Mouse (Mus musculus) megakaryocyte progenitor cell, adult 5-6 weeks (primary cell): ENCODE data around the gene Zfp697. TPM values are rescaled to one million over a fixed set of nuclear protein-coding genes. Genes with fewer than 3 reads are reported as not detected.
"Not testable (repeated sequence)": the region's sequence is repeated elsewhere in the genome, so short reads cannot be mapped to it uniquely, and the experiment has no call there.

Experiments
- ATAC-seq: replicated peaks from 2 replicates; pipeline ENCODE4 v1.8.0; 2016; ENCODE audit warnings: mild to moderate bottlenecking, moderate TSS enrichment, inconsistent platforms; ENCODE audit not compliant: poor library complexity
- total RNA-seq, 2 experiments: library from RNA; stranded (forward) in 1 of 2; stranded (reverse) in 1 of 2; fragments of 157-497, 149-512 nt in 1 of 2; fragments of 200-1000 nt in 1 of 2; gene quantifications; 2 replicates each; pipeline versions ENCODE4 v1.2.3 to v1.2.4; 2015 to 2017

Zfp697 gene
- total RNA-seq, 2 experiments from 2014 or later, result 0.54 to 1.2 TPM

DNA sequence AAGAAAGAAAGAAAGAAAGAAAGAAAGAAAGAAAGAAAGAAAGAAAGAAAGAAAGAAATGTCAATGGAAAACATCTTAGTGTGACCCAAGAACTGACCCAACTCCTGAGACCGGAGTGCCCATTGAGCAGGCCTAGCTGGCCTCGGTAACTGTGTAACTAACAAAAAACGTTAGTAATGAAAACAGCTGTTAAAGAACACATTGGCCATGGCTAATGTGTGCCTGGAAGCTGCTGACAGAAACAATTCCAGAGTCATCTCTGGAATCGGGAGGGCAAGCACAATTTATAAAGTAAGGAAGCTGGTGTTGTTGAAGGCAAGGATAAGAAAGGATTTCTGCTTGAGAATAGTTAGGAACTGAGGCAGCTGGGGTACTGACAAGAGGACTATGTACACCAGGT is 14.0 kb upstream of the Zfp697 start:
- ATAC-seq, result no peak

DNA sequence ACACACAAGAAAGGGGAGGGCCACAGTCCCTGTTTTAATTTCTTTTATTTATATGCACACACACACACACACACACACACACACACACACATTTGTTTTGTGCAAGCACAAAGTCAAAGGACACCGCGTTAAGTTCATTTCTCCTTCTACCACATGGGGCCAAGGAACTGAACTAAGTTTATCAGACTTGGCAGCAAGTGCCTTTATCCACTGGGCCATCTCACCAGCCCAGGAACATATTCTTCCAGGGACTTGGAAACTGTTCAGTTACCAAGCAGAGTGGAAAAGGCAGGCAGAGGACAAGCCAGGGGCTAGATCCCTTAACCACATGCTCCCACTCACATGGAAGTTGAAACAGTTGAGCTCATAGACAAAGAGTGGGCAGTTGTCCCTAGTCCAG is 13.5 kb upstream of the Zfp697 start:
- no peak for ATAC-seq

DNA sequence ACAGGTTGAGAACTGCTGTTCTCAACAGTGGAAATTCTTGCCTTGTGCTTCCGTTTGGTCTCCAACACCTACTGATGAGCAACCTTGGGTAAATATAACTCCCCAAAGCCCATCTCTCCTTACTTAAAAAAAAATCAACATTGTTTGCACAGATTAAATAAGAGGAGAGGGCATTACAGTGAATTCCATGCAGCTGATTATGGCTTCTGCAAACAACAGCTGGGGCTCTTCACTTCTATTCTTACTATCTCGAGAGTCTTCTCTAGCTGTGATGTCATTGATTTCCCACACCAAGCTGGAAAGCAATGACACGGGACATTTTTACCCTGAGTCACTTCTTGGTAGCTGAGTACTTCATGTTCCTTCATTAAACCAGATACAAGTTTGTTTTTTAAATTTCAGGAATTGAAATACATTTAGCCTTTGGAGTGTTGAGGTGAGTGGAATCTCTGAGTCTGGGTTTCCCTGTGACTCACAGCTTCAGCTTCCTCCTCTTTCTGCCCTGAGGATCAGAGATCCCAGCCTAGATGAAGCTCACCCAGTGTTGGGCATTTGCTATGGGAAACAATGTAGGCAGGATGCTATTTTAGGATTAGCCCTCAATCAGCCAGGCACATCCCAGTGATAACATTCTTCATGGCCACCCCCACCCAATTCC is 8.1 kb upstream of the Zfp697 start:
- no peak for ATAC-seq

DNA sequence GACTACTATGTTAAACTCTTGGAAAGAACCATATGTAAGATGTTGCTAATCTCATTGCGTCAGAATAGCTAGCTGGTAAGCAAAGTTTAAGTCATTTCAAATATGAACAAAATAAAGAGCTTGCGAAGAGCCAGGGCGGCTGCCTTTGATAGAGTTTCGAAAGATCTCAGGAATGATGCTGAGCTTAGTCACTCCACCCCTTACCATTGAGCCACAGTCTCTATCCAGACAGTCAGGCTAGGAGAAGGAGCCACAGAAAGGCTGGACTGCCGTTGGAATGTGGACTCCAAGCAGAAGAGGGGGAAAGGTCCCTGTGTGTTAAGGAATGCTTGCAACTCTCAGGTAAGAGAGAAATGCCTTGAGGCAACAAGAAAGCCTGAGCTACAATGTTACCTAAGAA is 7.3 kb upstream of the Zfp697 start:
- ATAC-seq, result no peak

DNA sequence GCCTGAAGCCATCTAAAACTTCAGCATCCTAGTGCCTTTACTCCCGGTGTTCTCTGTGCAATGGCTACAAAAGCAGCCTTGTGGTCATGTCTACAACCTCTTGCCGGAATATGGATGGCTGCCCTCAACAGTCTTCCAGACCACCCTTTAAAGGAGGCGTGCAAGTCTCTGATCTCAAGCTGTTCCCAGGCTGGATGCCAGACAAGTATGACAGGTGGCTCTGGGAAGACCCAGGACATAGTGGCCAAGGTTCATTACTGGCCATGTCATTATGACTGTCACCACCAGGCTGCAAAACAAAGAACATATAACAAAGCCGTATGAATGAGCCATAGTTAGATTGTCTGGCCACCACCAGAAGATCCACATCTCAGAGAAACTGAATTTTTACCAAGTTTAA is 4.0 kb upstream of the Zfp697 start:
- ATAC-seq, result no peak

DNA sequence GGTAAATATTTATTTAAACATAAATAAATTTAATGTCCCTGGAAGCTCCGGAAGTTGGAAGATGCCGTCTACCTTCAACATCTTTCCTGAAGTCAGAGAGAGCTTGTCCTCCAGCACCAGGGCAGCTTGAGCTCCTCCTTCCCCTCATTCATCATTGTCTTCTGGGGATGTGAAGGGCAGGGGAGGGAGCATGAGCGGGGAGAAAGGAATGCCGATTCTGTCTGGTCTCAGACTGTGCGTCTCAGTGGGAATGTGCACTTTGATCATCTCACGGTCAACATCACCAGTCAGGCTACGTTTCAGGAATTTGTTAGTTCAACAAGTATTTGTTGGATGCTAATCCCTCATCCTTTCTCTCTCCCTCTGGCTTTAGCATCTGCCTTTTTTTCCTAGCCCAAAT is 3.0 kb upstream of the Zfp697 start:
- no peak for ATAC-seq

DNA sequence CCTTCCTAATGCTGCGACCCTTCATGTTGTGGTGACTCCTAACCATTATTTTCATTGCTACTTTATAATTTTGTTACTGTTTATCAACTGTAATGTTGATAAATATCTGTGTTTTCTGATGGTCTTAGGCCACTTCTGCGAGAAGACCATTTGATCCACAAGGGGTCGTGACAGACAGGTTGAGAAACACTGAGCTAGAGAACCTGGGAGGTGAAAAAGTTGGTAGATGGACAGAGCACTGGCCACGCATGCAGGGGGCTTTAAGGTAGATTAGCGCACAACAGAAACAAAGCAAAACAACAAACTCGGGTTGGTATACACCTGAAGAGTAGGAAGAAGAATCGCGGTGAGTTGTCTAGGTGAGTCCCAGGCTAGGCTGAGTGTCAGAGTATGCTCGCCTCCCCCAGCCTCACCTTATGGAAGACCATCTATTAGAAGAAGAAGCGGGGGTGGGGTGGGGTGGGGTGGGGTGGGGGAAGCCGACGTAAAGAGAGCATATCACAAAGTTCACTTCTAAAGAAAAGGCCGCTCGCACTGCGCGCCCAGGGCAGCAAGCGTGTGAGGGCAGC is 500 bp upstream of the Zfp697 start:
- ATAC-seq, result no peak

DNA sequence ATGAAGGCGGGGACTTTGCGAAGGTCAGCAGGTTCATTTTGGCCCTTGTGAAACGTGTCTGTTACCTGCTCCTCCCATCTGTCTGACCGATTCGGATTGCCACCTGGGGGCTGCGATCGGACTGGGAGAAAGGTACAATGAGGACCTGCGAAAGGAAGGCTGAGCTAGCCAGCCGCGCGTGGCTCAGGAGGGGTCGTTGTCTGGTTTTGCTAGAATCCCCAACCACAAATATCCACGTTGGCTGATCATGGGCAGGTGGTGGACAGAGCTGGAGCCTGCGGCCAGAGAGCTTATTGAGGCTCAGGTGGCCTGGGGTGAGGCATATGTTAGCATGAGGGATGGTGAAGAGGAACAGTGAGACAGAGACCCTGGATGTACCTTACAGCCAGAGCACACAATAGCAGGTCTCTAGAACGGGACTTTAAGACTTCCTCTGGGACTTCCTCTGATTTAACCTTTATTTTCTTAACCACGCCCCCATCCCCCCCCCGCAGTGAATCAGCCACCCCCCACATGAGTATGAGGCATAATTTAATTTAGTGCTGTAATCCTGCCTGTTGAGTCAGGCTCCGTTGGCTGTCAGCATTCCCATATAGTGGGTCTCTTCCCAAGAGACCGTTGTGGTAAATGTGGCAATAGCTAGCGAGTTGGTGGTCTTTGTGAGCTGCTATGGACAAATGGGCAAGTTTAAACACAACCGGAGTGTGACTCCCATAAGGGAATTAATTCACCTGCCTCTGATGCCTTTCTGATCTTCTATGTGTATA is 946 bp downstream of the Zfp697 start:
- no peak for ATAC-seq

DNA sequence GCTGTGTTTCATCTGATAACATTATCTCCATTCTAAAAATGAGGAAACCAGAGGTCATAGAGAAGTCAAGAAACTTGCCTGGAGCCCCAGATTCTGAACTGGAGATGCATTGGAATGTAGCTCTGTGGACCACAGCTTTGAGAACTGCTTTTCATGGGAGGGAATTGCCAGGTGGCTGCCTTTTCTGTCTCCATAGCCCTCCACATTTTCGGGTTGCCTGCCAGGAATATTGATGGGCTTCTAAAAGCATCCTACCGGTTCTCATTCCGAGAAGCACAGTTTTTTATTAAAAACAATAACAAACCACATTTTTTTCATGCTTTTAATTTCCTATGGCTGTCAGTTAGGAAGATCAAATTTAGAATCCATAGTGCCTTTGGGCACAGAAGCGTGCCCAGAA is 4.8 kb downstream of the Zfp697 start:
- no peak for ATAC-seq

DNA sequence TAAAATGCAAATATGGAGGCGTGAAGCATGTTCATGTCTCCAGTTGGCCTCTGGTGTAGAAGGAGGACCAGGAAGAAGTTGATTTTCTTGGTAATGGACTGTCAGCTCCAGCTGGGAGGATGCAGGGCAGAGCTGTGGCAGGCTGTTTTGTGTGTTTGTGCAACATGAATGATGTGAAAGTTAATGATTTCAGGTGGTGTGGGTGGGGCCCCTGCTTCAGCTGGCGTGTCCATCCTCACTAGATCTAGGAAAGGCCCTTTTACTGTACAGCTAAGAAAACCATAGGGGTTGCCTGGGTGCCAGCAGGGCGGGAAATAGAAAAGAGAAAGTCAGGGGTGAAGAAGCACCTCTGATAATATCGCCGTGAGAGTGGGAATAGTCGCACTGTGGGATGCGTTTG is 5.5 kb downstream of the Zfp697 start:
- ATAC-seq, result no peak

DNA sequence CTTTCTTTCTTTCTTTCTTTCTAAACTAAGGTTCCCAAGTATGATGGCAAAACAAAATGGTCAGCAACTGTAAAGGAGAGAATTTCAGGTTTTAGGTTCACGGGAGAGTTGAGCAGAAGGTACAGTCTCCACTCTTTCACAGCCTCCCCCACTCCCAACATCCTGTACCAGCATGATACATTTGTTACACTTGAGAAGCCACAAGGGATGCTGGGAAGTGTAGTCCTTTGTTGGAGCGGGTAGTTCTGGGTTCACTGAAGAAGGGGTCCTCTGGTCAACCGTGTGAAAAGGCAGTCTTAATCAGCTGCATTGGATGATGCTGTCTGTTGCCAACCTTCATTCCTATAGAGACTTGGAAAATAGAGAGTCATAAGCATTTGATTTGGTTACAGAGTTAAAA is 7.0 kb downstream of the Zfp697 start:
- no peak for ATAC-seq

DNA sequence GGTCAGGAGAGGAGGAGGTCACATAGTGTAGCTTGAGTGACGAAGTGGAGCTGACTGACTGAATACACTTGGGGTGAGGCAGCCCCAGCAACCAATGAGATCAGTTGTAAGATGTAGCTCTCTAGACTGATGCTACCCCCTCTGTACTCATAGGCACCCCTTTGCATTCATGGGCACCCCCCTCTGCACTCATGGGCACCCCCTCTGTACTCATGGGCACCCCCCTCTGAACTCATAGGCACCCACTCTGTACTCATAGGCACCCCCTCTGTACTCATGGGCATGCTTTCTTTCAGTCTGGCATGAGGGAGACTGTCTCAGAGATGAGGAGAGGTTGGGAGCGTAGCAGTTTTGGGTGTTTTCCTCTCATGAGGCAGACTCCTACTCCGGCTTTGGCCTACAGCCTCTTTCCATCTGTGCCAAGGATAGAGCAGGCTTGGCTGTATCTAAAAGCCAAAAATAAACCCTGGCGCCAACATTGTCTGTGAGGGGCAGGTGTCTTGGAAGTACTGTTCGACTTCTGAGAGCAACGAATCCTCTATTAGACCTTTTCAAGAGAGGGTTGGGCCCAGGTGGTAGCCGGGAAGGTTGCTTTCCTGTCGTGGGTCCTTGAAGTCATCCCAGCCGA is 22.1 kb downstream of the Zfp697 start:
- ATAC-seq, result not testable (repeated sequence)

DNA sequence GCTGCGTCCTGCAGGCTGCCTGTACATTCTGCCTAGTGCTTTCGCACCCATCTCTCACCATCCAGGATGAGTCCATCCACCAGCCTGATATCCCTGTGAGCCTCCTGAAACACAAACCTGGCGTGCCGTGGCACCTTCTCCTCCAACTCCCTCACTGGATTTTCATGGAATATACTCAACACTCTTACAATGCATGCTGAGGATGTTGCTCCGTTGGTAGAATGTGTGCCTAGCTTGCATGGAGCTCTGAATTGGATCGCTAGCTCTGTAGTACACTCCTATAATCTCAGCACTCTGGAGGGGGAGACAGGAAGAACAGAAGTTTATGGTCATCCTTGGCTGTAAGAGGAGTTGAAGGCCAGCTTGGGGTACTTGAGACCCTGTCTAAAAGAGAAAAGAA is 23.6 kb downstream of the Zfp697 start:
- ATAC-seq, result not testable (repeated sequence)

DNA sequence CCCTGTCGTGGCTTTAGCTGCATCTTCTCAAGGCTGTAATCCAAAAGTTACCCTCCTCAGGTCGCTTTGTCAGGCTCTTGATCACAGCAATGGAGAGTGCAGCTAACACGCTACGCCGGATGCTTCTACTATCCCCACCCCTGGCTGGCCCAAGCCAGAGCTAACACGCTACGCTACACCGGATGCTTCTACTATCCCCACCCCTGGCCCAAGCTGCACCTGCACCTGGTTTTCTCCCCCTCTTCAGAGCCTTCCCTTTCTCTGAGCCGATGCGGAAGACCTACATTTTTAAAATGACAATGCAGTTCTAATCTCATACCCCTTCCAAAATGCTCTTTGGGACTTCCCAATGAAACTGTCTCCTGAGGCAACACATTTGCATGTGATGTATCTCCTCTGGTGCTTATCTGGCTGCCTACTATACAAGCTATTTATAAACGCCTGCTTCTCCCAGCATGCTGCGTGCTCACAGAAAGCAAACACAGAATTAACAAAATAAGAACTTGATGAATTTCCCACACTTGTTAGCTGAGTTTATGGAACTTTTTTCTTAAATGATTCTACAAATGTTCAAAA is 24.4 kb downstream of the Zfp697 start:
- peak; percentile 25; the same call in 1 of the 2 replicates for ATAC-seq

DNA sequence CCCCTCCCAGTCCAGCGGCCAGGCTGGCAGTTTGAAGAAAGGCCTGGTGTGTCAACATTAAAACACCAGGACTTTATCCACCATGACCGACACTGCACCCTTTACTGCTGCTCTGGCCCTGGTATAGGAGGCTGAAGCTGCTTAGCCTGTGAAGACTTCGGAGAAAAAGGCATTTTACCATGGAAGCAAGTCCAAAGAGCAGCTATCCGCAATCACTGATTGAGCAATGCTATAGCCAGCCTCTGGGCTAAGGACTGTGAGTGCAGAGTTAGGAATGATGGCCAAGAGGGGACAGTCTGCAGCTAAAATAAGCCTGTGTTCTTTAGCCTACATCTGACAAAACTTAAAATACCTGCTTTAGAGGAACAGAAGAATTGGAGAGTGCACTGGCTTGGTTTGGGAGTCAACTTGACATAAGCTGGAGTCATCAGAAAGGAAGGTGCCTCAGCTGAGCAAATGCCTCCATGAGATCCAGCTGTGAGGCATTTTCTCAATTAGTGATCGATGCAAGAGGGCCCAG is 25.1 kb downstream of the Zfp697 start:
- not testable (repeated sequence) for ATAC-seq

DNA sequence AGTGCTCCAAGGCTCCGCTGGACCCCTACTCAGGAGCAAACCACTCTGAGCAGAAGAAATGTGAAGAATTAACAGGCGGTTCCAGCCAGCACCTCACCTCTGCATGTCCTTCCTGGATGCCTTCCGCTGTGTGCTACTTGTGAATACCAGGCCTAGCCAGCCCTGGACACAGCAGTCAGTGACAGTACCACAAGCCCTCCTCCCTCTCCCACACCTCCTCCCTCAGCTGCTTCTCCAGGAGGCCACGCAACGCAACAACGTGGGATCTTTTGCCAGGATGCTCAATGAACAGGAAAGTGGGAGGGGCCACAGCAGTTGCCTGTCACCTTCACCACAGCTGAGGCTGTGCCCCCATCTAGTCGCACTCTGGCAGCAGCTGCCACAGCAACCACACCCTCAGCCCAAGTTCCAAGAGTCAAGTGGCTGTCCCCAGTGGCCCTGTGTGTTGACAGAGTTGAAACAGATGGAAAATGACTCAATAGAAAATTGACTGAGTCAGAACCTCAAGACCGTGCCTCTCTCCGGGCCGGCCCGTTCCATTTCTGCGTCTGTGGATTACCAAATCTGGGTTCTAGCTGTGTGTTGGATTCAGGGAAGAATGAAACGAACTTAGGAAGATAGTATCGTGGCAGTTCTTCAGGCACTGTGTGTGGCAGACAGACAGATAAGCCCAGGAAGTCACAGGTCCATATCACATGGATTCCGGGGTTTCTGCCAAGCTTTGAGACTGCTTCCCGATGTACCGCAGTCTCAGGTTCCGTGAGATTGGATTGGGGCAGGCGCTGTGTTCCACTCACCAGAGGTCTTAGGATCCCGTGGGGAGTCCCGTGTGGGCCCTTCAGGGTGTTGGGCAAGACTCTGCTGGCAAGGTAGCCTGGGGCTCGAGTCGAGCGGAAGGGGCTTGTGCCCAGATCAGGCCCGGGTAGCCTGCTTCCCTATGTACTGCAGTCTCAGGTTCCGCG is 28.6 kb downstream of the Zfp697 start:
- ATAC-seq, result peak; percentile 65

DNA sequence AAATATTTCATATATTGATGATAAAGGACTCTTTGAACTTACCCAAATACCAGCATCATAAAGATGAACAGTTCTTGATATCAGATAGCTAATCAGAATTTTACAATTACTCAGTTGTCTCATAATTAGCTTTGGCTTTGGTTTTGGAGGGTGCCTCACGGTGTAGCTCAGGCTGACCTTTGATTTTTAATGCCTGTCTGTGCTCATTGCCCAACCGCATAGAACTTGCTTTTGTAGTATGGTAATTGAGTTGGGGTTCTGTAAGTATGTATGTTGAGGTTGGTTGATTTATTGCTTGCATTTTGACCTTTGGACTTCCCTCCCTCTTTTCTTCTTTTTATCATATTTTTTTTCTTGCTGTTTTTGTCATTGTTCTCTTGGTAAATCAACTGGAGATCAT is 31.5 kb downstream of the Zfp697 start:
- ATAC-seq, result no peak

DNA sequence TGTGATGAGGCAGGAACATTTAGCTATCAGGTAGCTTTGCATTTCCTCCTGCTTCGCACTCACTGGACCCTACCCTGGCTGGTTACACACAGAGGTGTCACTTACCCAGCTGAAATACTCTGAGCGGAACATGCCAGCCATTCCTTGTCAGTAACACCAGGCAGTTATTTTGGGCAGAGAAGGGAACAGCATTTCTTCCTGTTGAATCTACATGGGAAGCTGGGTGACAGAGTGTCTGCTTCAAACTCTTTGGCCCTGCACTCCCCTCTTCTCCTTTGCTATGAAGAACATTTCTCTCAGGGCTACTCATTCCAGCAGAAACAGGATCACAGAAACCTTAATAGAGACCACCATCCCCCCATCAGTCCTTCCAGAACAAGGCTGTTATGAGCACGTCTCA is 32.0 kb downstream of the Zfp697 start:
- ATAC-seq, result no peak

DNA sequence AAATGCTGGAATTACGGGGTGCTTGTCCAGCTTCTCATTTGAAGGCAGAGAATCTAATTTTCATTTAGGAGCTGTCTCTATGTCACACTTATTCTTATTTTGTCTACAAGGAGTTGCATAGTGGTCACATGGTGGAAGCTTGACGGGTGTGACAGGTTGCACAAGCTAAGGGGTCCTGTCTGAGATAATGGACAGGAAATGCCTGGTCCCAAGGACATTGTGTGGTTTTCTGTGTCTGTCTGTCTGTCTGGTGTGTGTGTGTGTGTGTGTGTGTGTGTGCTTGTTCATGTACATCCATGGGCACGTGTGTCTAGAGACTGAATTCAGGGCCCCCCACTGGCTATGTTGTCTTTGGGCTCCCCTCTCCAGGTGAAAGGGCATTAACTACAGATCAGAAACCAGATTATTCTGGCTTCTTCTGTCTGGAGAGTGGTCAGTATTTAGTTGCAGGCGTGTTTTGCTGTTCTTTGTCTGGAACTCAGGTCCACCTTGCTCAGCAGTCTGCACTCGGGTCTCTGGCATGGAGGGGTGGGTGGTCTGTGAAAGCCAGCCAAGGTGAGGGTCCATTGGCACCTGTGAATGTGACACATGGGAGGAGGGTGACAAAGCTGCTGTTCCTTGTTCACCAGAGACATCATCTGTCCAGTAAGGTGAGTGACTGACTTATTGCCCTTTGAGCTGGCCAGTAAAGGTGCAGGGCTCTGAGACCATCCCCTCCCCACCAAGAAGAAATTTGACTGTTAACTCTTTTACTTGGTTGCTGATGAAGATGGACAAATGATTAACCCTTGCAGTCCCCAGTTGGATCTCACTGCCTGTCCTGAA is 34.4 kb downstream of the Zfp697 start:
- ATAC-seq, result peak; percentile 77
